Mouse (Mus musculus): ENCODE measurements around the gene Gm21970.

DNA sequence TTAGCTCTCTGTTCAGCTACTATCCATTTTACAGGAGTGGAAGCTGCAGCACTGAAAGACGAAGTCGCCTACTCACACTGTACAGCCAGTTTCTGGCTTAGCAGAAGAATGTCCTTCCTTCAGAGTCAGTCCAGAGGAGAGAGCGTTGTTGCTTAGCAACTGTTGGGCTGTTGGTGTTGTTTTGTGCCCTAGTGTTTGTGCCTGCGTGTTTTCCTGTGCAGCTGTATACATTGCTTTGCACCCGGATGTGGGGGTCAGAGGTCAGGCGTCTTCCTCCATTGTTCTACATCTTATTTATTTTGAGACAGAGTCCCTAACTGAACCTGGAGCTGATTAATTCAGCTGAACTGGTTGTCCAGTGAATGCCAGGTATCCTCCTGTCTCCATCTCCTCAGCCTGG is 75.0 kb downstream of the Gm21970 start:
- TF ChIP-seq CTCF (IDR thresholded peaks at IDR 0.05; ENCODE audit: control insufficient read depth, insufficient read depth, insufficient replicate concordance, low read depth, low read length) = no peak
- TF ChIP-seq POLR2A (IDR thresholded peaks at IDR 0.05; ENCODE audit: control insufficient read depth, low read depth, low read length) = no peak
